Mouse (Mus musculus) cerebellum, postnatal 10 days (tissue): ENCODE measurements at regions not wholly inside any gene's neighbourhood (a gene's known extent, or its start where the extent isn't known, plus 50 kb on each side); places are given as distances from the start of the nearest gene placed in this dataset.
"Not testable (repeated sequence)": the region's sequence is repeated elsewhere in the genome, so short reads cannot be mapped to it uniquely, and the experiment has no call there.

Experiments used
- DNase-seq, 2 experiments: peaks; one replicate each; pipeline ENCODE4 v3.0.0; 2021; ENCODE audit warnings: mixed read lengths in 2 of 2

GRCm38 (mm10) chr15:59728817-59729560 is 287.4 kb downstream of the 4933412E24Rik start:
- peak; percentile 18 to 19 for DNase-seq

GRCm38 (mm10) chr15:59728131-59728601 is 288.2 kb downstream of the 4933412E24Rik start:
- no peak for DNase-seq

GRCm38 (mm10) chr15:59725881-59726280 is 290.5 kb downstream of the 4933412E24Rik start:
- no peak for DNase-seq

GRCm38 (mm10) chr15:59722661-59723413 is 293.6 kb downstream of the 4933412E24Rik start:
- no peak for DNase-seq

GRCm38 (mm10) chr15:59721420-59721819 is 295.0 kb downstream of the 4933412E24Rik start:
- peak; percentile 19 for DNase-seq

- no peak for DNase-seq
Observed at GRCm38 (mm10) chr15:59721018-59721417, 295.4 kb downstream of the 4933412E24Rik start.

GRCm38 (mm10) chr15:59720149-59720548 is 296.3 kb downstream of the 4933412E24Rik start:
- no peak for DNase-seq

- not testable (repeated sequence) for DNase-seq
Observed at GRCm38 (mm10) chr15:59719383-59720128, 296.9 kb downstream of the 4933412E24Rik start.

GRCm38 (mm10) chr15:59716872-59717271 is 299.5 kb downstream of the 4933412E24Rik start:
- no peak for DNase-seq

GRCm38 (mm10) chr15:59715951-59716350 is 300.5 kb downstream of the 4933412E24Rik start:
- no peak for DNase-seq

- DNase-seq, result no peak
Observed at GRCm38 (mm10) chr15:59713965-59714739, 302.3 kb downstream of the 4933412E24Rik start.

- no peak for DNase-seq
Observed at GRCm38 (mm10) chr15:59712077-59712752, 304.2 kb downstream of the 4933412E24Rik start.

GRCm38 (mm10) chr15:59709925-59710324 is 306.5 kb downstream of the 4933412E24Rik start:
- DNase-seq, result no peak

GRCm38 (mm10) chr15:59708402-59708801 is 308.0 kb downstream of the 4933412E24Rik start:
- no peak for DNase-seq

- DNase-seq, result no peak
Observed at GRCm38 (mm10) chr15:59707081-59707480, 309.3 kb downstream of the 4933412E24Rik start.
